Mouse (Mus musculus) cerebellum, adult 2 months (tissue): ENCODE measurements around the gene Slc39a12.

Experiments used
- CTCF ChIP-seq: fragments of 200-500 bp; IDR thresholded peaks from 2 replicates; pipeline ENCODE4 v1.5.1; 2011; ENCODE audit warnings: low read depth, mild to moderate bottlenecking, control low read depth, low read length, moderate library complexity, borderline replicate concordance; ENCODE audit not compliant: insufficient read depth
- POLR2A ChIP-seq: fragments of 200-500 bp; IDR thresholded peaks from 2 replicates; pipeline ENCODE4 v1.6.1; 2011; ENCODE audit warnings: low read length, control low read depth, borderline replicate concordance; ENCODE audit not compliant: insufficient read depth

GRCm38 (mm10) chr2:14518237-14518636 is 130.1 kb downstream of the Slc39a12 start:
- TF ChIP-seq CTCF, result no peak
- TF ChIP-seq POLR2A, result no peak
